Mouse (Mus musculus) stomach, postnatal 0 days (tissue): ENCODE measurements around the gene Col23a1. TPM values are rescaled to one million over a fixed set of nuclear protein-coding genes. Genes with fewer than 3 reads are reported as not detected.
"Not testable (repeated sequence)": the region's sequence is repeated elsewhere in the genome, so short reads cannot be mapped to it uniquely, and the experiment has no call there.

Experiments used
- ATAC-seq: fragments of 200-750 bp; cut with Nextera tagmentation; 2 replicates; pipeline ENCODE4 v1.8.0; 2017; ENCODE audit not compliant: low FRiP score, low TSS enrichment
- DNase-seq: peaks from one replicate; pipeline ENCODE4 v3.0.0-alpha.2; 2016; ENCODE audit warnings: low spot score
- H3K27ac ChIP-seq: fragments of 300-500 bp; sonication (generic); replicated peaks from 2 replicates; pipeline ENCODE4 v1.5.1; 2014; ENCODE audit warnings: mild to moderate bottlenecking, control low read depth
- H3K27me3 ChIP-seq: fragments of 300-500 bp; sonication (generic); 2 replicates; pipeline ENCODE4 v1.6.1; 2014; ENCODE audit warnings: low read length; ENCODE audit not compliant: control insufficient read depth, insufficient read depth
- H3K36me3 ChIP-seq: fragments of 300-500 bp; sonication (generic); 2 replicates; pipeline ENCODE4 v1.6.1; 2014; ENCODE audit warnings: low read length, mixed read lengths; ENCODE audit not compliant: control insufficient read depth, insufficient read depth
- H3K4me1 ChIP-seq: fragments of 300-500 bp; sonication (generic); replicated peaks from 2 replicates; pipeline ENCODE4 v1.6.1; 2014; ENCODE audit warnings: antibody characterized with exemption; ENCODE audit not compliant: control insufficient read depth, insufficient read depth
- H3K4me2 ChIP-seq: fragments of 300-500 bp; sonication (generic); replicated peaks from 2 replicates; pipeline ENCODE4 v1.6.1; 2014; ENCODE audit warnings: low read depth, mild to moderate bottlenecking, control low read depth, moderate library complexity
- H3K4me3 ChIP-seq: fragments of 300-500 bp; sonication (generic); 2 replicates; pipeline ENCODE4 v1.5.1; 2014; ENCODE audit warnings: low read depth, low read length, control low read depth
- H3K9ac ChIP-seq: fragments of 300-500 bp; sonication (generic); 2 replicates; pipeline ENCODE4 v1.6.1; 2014; ENCODE audit warnings: mild to moderate bottlenecking, low read length, control low read depth, mixed read lengths
- H3K9me3 ChIP-seq: fragments of 300-500 bp; sonication (generic); 2 replicates; pipeline ENCODE4 v1.6.1; 2016; ENCODE audit warnings: low read length; ENCODE audit not compliant: control insufficient read depth
- CTCF ChIP-seq: IDR thresholded peaks from 2 replicates; pipeline ENCODE4 v1.5.1; 2016; ENCODE audit warnings: antibody characterized with exemption, low read depth, mild to moderate bottlenecking, moderate library complexity
- EP300 ChIP-seq: optimal IDR thresholded peaks from 2 replicates; pipeline ENCODE3; 2016; ENCODE audit warnings: antibody characterized with exemption
- WGBS: fragments of 180-500 bp; shearing (Covaris S2); extraction: QIAGEN DNeasy Blood & Tissue Kit; methylation state at CpG from one replicate; pipeline ENCODE4 v1.1.7; 2014; 5-methylcytosine and 5-hydroxymethylcytosine counted together
- polyA plus RNA-seq: library from polyadenylated mRNA; unstranded; fragments of >200 nt; fragmentation: Nextera tagmentation; extraction: Ambion mirVana; gene quantifications from 2 replicates; pipeline ENCODE4 v1.2.1, GENCODE M21; 2015

Col23a1 gene
- polyA plus RNA-seq, 1 experiment from 2014 or later: 2.5 TPM

- peaks cover 26% of the 10 kb centered on the region for H3K36me3 ChIP-seq
- no peak overlapping the region for H3K4me2 ChIP-seq
- TF ChIP-seq EP300 (no peak), CTCF (no peak)
- H3K27me3 ChIP-seq: no peaks in the 10 kb centered on the region
- ATAC-seq: no peak
- H3K9ac ChIP-seq: no peak overlapping the region
- no peaks in the 10 kb centered on the region for H3K4me1 ChIP-seq
- H3K4me3 ChIP-seq: no peak overlapping the region
- DNase-seq: no peak
- no peak overlapping the region for H3K27ac ChIP-seq
- H3K9me3 ChIP-seq: no peaks in the 10 kb centered on the region
- WGBS: 78% methylated on average over 8 of the region's 8 CpGs
Observed at GRCm38 (mm10) chr11:51627907-51628306, 338.2 kb downstream of the Col23a1 start.

GRCm38 (mm10) chr11:51629651-51630314 lies 340.1 kb downstream of the Col23a1 start:
- no peak for DNase-seq
- no peak overlapping the region for H3K27ac ChIP-seq
- peaks cover 13% of the 10 kb centered on the region for H3K36me3 ChIP-seq
- H3K4me1 ChIP-seq: no peaks in the 10 kb centered on the region
- no peaks in the 10 kb centered on the region for H3K9me3 ChIP-seq
- TF ChIP-seq EP300 (no peak), CTCF (no peak)
- H3K27me3 ChIP-seq: no peaks in the 10 kb centered on the region
- no peak overlapping the region for H3K4me3 ChIP-seq
- no peak for ATAC-seq
- H3K4me2 ChIP-seq: no peak overlapping the region
- 79% methylated on average over 15 of the region's 15 CpGs for WGBS
- no peak overlapping the region for H3K9ac ChIP-seq

- TF ChIP-seq EP300 (no peak), CTCF (no peak)
- 81% methylated on average over 6 of the region's 6 CpGs for WGBS
- Histone ChIP-seq H3K4me2 (no peak overlapping the region), H3K9me3 (no peaks in the 10 kb centered on the region), H3K4me1 (no peaks in the 10 kb centered on the region), H3K36me3 (peaks cover 8% of the 10 kb centered on the region; the same call in 1 of the 2 replicates), H3K9ac (no peak overlapping the region), H3K27ac (no peak overlapping the region), H3K27me3 (no peaks in the 10 kb centered on the region), H3K4me3 (no peak overlapping the region)
- ATAC-seq (no peak), DNase-seq (no peak)
Observed at GRCm38 (mm10) chr11:51632130-51632753, 342.5 kb downstream of the Col23a1 start.

GRCm38 (mm10) chr11:51633200-51633599 lies 343.5 kb downstream of the Col23a1 start:
- DNase-seq, H3K36me3 ChIP-seq, H3K27ac ChIP-seq, H3K9me3 ChIP-seq, H3K27me3 ChIP-seq, H3K4me3 ChIP-seq, H3K4me1 ChIP-seq, H3K9ac ChIP-seq, ATAC-seq, H3K4me2 ChIP-seq: not testable (repeated sequence)
- 84% methylated on average over 7 of the region's 7 CpGs for WGBS

Other genes starting within 250 kb of the Col23a1 start
- gene Olfr1375, start 241.8 kb upstream of the Col23a1 start, polyA plus RNA-seq: not detected in 2 replicates
- gene Zfp354a, start 230.7 kb upstream of the Col23a1 start, polyA plus RNA-seq: 2.6 and 2.8 TPM in 2 replicates
- gene Gm12569, start 69.4 kb upstream of the Col23a1 start, polyA plus RNA-seq: not detected in 2 replicates
- gene Clk4, start 28.2 kb upstream of the Col23a1 start, polyA plus RNA-seq: 47.7 and 48.7 TPM in 2 replicates
- 0.17 and 0.25 TPM in 2 replicates for gene BC049762, start 26.9 kb upstream of the Col23a1 start, polyA plus RNA-seq